Mouse (Mus musculus) A20 (cell line): ENCODE results near the gene Stx6.

ENCODE experiments used
- DNase-seq: peaks from one replicate; pipeline ENCODE4 v3.0.0-alpha.2; 2011; ENCODE audit warnings: low read depth, low spot score

Gene Stx6

DNA sequence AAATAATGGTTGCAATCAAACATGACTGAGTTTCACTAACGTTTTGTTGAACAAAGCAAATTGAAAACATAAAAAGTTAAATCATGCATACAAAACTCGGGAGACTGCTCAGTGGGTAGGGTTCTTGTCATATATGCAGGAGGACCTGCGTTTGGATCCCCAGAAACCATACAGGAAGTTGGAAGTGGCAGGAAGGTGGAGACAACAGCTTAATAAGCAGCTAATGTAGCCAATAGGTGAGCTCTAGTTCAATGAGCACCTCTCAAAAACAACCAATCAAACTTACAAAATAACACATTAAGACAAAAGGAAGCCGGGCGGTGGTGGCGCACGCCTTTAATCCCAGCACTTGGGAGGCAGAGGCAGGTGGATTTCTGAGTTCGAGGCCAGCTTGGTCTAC is 95.8 kb downstream of the Stx6 start:
- DNase-seq = no peak
